Mouse (Mus musculus) MEL-GATA-1-ER (cell line): ENCODE results near the gene Nr2f6.
"Not testable (repeated sequence)": the region's sequence is repeated elsewhere in the genome, so short reads cannot be mapped to it uniquely, and the experiment has no call there.

ENCODE experiments used
- DNase-seq: peaks from one replicate; pipeline ENCODE4 v3.0.0-alpha.2; 2012; ENCODE audit warnings: low read depth; ENCODE audit errors: extremely low read depth

Nr2f6 gene

DNA sequence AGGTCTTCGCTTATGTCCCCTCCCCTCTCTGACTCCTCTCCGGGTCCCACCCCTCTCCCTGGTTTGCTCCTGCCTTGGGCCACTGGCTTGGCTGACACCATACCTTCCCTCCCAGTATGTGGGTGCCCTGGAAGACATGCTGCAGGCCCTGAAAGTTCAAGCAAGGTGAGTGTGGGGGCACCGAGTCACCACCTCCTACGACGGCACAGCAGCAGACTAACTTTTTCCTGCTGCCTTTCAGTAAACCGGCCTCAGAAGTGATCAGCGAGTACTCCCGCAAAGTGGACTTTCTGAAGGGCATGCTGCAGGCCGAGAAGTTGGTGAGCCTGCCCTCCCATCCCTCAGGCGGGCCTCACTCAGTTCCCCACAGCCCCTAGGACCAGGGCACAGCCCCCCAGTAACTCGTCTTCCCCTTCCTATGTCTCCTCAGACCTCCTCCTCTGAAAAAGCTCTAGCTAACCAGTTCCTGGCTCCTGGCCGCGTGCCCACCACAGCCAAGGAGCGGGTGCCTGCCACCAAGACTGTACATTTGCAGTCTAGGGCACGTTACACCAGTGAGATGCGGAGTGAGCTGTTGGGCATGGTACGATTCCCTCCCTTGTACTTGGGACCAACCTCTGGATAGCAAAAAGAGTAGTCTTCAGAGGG is 14.1 kb downstream of the Nr2f6 start:
- no peak for DNase-seq

DNA sequence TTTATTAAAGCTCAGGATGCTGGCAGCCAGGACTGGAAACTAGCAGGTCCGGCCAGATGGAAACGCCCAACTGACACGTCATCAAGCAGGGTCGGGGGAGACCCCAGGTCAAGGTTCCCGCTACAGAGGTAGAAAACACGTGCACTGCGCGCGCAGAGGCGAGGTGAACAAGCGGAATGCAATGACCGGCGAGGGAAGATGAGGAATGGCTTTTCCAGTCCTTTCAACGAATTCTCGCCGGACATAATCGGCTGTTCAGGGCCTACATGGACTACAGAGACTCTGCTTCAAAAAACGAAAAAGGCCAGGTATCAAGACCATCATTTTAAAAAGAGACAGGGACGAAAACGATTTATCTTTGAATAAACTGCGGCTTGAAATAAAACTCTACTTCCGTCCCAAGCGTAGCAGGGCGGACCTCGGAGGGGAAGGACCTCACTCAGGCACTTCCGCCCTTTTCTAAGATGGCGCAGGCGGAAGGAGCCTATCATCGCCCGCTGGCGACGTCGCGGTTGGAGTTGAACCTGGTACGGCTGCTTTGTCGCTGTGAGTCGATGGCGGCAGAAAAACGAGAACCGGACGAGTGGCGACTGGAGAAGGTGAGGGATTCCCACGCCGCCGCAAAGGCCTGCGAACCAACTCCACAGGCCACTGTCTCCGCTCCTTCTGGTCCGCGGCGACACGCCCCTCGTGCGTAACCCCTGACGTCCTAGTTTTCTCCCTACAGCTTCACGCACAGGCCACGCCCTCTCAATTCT is 14.8 kb downstream of the Nr2f6 start, which contains the start of gene Use1:
Use1 (plus strand) TSS at position 78 of the 758 bp plus-strand sequence.
- DNase-seq, result peak; percentile 93

DNA sequence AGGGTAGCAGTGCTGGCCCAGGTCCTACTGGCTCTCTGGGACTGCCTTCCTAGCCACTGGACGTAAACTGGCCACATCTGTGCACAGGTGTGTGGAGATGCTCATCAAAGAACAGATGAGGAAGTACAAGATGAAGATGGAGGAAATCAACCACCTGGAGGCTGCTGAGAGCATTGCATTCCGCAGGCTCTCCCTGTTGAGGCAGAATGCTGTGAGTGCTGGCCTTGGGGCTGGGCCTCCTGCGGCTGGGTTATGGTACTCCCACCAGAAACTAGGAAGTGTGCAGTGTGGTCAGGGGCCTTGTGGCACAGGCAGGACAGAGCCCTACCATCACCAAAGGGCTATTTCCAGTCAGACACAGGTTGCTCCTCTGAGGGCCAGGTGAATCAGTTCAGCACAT is 23.7 kb downstream of the Nr2f6 start:
- no peak for DNase-seq

DNA sequence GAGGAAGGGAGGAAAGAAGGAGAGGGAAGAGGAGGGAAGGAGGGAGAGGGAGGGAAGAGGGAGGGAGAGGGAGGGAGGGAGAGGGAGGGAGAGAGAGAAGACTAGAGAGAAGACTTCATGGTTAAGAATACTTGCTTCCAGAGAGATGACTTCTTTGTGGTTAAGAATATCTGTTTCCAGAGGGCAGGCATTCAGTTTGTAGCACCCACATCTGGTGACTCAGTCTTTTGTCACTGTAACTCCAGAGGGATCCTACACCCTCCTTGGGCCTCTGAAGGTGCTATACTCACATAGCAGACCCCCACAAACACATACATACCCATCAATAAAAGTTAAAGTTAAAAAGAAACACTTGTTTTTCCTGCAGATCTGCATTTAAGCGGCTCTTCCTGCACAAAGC is 30.2 kb downstream of the Nr2f6 start:
- DNase-seq, result no peak

DNA sequence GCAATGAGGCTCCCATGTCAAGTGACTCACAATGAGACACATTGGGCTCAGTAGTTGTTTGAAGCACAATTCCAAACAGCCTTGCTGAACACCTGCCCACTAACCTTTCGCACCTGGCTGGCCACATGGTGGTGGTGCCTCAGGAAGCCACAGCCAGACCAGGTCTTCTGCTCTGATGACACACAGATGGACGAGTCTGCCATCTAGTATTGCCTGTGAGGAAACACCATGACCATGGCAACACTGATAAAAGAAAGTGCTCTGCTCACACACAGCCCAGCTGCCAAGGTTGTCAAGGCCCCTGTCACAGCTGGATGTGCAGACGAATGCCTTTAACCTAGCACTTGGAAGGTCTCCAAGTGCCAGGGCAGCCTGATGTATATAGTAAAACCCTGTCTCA is 30.6 kb downstream of the Nr2f6 start:
- no peak for DNase-seq

DNA sequence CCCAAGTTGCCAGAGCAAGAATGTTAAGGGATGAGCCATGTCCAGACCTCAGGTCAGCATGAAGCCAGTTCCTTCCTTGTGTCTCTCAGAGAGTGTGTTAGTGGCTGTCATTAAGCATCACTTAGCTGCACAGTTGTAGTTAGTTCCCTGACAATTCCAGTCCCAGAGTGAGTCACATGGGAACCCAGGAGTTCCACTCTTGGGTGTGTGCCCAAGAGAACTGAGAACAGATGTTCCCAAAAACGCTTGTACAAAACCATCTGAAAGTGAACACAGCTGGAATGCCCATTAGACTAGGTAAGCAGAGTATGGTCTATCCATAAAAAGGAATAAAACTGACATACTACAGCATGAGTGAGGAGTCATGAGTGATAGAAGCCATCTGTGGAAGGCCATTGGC is 35.2 kb downstream of the Nr2f6 start:
- DNase-seq, result no peak

DNA sequence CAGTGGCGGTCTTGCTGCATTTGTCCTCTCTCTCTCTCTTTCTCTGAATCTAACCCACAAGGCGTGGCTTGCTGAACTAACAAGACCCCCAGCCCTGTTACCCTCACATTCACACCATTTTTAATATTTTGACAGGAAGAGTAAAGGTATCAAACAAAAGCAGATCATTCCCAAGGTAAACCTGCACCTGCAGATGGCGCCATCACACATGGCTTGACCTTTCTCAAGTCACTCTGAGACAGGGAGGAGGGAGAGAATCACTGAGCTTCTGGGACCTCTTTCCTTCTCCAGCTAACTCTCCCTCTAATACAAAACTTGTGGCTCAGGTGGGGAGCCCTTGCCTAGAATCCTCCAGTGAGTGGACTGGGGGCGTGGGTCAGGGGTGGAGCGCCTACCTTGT is 41.1 kb downstream of the Nr2f6 start:
- peak; percentile 11 for DNase-seq

DNA sequence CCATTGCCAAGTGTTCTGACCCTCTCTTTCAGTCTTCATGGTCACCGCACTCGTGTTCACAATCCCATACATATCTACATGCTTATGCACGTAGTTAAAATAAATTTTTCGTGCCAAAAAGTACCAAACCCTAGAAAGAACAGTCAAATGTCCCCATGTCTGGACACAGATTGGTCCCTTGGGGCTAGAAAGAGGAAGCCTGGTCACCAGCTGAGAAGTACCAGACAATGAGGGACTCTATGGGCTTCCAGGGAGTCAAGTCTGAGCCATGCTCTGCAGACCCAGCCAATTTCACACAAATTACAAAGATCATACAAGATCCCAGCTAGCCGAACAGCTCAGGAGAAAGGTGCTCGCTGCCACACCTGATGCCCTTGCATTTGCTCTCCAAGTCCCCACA is 43.9 kb downstream of the Nr2f6 start:
- DNase-seq, result not testable (repeated sequence)

DNA sequence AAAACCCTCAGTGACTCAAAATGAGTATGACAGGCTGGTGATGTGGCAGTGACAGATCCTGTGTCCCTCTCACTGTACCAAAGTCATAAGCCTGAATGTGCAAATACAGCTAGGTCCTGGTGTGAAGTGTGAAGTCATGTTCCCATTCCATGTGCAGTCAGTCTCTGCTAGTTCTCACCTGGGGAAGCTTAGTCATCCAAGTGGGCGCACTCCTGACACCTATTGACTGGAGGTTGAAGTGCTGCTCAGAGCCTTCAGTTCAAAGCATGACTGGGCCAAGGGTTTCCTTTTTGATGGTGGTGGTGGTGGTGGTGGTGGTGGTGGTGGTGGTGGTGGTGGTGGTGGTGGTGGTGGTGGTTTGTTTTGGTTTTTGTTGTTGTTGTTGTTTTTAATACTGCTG is 56.9 kb downstream of the Nr2f6 start:
- DNase-seq, result no peak
